Mouse (Mus musculus) MEL (cell line): ENCODE measurements at regions not wholly inside any gene's neighbourhood (a gene's known extent, or its start where the extent isn't known, plus 50 kb on each side); places are given as distances from the start of the nearest gene placed in this dataset.

ENCODE experiments used
- BHLHE40 ChIP-seq: IDR thresholded peaks from 2 replicates; pipeline ENCODE4 v1.6.1; 2012; ENCODE audit warnings: low read depth, mild to moderate bottlenecking, inconsistent platforms, low read length, improper control_type of control experiment, borderline replicate concordance
- CHD1 ChIP-seq: IDR thresholded peaks from 2 replicates; pipeline ENCODE4 v1.6.1; 2012; ENCODE audit warnings: low read depth, mild to moderate bottlenecking, inconsistent platforms, low read length, improper control_type of control experiment
- CTCF ChIP-seq, 3 experiments: IDR thresholded peaks in 2 of 3; conservative IDR thresholded peaks in 1 of 3; 2 replicates each; pipeline ENCODE4 v1.5.1; 2011 to 2012; ENCODE audit warnings: low read length in 3 of 3, low read depth in 2 of 3, mild to moderate bottlenecking in 2 of 3, improper control_type of control experiment in 1 of 3, inconsistent platforms in 1 of 3, mixed read lengths in 1 of 3, moderate library complexity in 1 of 3; ENCODE audit not compliant: control insufficient read depth in 1 of 3, insufficient read depth in 1 of 3, poor library complexity in 1 of 3, severe bottlenecking in 1 of 3
- E2F4 ChIP-seq: IDR thresholded peaks from 2 replicates; pipeline ENCODE4 v1.6.1; 2011; ENCODE audit warnings: low read depth, low read length, improper control_type of control experiment, borderline replicate concordance
- EP300 ChIP-seq, 2 experiments: IDR thresholded peaks; 2 replicates each; pipeline ENCODE4 v1.6.1; 2011; ENCODE audit warnings: improper control_type of control experiment in 2 of 2, low read length in 2 of 2, low read depth in 1 of 2, mild to moderate bottlenecking in 1 of 2
- HCFC1 ChIP-seq: IDR thresholded peaks from 2 replicates; pipeline ENCODE4 v1.6.1; 2012; ENCODE audit warnings: low read depth, mild to moderate bottlenecking, inconsistent platforms, low read length, improper control_type of control experiment, moderate library complexity
- NELFE ChIP-seq: IDR thresholded peaks from 2 replicates; pipeline ENCODE4 v1.6.1; 2011; ENCODE audit warnings: low read depth, low read length, improper control_type of control experiment
- NRF1 ChIP-seq: IDR thresholded peaks from 2 replicates; pipeline ENCODE4 v1.6.1; 2014; ENCODE audit warnings: low read depth, mild to moderate bottlenecking, inconsistent platforms, low read length, improper control_type of control experiment, moderate library complexity; ENCODE audit not compliant: poor library complexity, insufficient read depth, severe bottlenecking
- POLR2A ChIP-seq, 2 experiments: IDR thresholded peaks; 2 replicates each; pipeline ENCODE4 v1.6.1; 2011 to 2012; ENCODE audit warnings: low read length in 2 of 2, mild to moderate bottlenecking in 2 of 2, control low read depth in 1 of 2, improper control_type of control experiment in 1 of 2, low read depth in 1 of 2, moderate library complexity in 1 of 2; ENCODE audit not compliant: control insufficient read depth in 1 of 2, insufficient read depth in 1 of 2, poor library complexity in 1 of 2
- POLR2AphosphoS5 ChIP-seq: IDR thresholded peaks from 2 replicates; pipeline ENCODE4 v1.6.1; 2012; ENCODE audit warnings: low read depth, borderline replicate concordance, mild to moderate bottlenecking, inconsistent platforms, low read length, moderate library complexity, mixed read lengths
- RCOR1 ChIP-seq: IDR thresholded peaks from 2 replicates; pipeline ENCODE4 v1.6.1; 2012; ENCODE audit warnings: low read depth, mild to moderate bottlenecking, inconsistent platforms, low read length, improper control_type of control experiment
- TCF12 ChIP-seq: IDR thresholded peaks from 2 replicates; pipeline ENCODE4 v1.6.1; 2014; ENCODE audit warnings: low read depth, mild to moderate bottlenecking, inconsistent platforms, low read length, improper control_type of control experiment, moderate library complexity
- UBTF ChIP-seq: IDR thresholded peaks from 2 replicates; pipeline ENCODE4 v1.6.1; 2012; ENCODE audit warnings: low read depth, mild to moderate bottlenecking, inconsistent platforms, low read length, improper control_type of control experiment, moderate library complexity, borderline replicate concordance; ENCODE audit not compliant: insufficient read depth
- ZMIZ1 ChIP-seq: IDR thresholded peaks from 2 replicates; pipeline ENCODE4 v1.6.1; 2012; ENCODE audit warnings: low read depth, mild to moderate bottlenecking, inconsistent platforms, low read length, improper control_type of control experiment, moderate library complexity

DNA sequence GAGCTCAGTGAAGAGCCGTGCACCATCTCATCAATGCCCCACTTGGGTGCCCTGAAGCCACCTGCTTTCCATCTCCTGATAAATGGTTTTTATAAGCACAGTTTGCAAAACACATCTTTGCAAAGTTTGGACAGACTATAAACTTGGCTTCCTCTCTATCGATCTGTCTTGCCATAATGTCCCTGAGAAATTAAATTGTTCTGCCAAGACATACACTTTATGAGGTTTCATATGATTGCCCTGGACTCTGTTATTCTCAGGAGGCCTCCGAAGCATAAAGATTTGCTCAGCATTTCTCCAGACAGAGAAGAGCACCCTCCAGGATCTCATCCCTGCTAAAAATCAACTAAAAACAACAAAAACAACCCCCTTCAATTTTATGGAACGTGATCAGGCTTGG lies 200.2 kb upstream of the Ipo5 start:
- TF ChIP-seq EP300 (IDR thresholded peaks at IDR 0.05; ENCODE audit: low read depth in 1 of 2, low read length in 2 of 2) = no peak
- TF ChIP-seq E2F4 = no peak
- TF ChIP-seq CTCF (IDR thresholded peaks at IDR 0.05 in 2 of 3, conservative IDR thresholded peaks at IDR 0.05 in 1 of 3; ENCODE audit: control insufficient read depth in 1 of 3, insufficient read depth in 1 of 3, low read depth in 2 of 3, low read length in 3 of 3, poor library complexity in 1 of 3, severe bottlenecking in 1 of 3) = no peak
- no peak for TF ChIP-seq RCOR1
- TF ChIP-seq POLR2A (IDR thresholded peaks at IDR 0.05; ENCODE audit: control insufficient read depth in 1 of 2, insufficient read depth in 1 of 2, low read depth in 1 of 2, low read length in 2 of 2, poor library complexity in 1 of 2) = no peak
- no peak for TF ChIP-seq POLR2AphosphoS5
- no peak for TF ChIP-seq UBTF
- no peak for TF ChIP-seq ZMIZ1
- no peak for TF ChIP-seq HCFC1
- no peak for TF ChIP-seq NELFE
- TF ChIP-seq CHD1 = no peak
- no peak for TF ChIP-seq TCF12
- no peak for TF ChIP-seq NRF1
- no peak for TF ChIP-seq BHLHE40
